In the genomic region with DNA sequence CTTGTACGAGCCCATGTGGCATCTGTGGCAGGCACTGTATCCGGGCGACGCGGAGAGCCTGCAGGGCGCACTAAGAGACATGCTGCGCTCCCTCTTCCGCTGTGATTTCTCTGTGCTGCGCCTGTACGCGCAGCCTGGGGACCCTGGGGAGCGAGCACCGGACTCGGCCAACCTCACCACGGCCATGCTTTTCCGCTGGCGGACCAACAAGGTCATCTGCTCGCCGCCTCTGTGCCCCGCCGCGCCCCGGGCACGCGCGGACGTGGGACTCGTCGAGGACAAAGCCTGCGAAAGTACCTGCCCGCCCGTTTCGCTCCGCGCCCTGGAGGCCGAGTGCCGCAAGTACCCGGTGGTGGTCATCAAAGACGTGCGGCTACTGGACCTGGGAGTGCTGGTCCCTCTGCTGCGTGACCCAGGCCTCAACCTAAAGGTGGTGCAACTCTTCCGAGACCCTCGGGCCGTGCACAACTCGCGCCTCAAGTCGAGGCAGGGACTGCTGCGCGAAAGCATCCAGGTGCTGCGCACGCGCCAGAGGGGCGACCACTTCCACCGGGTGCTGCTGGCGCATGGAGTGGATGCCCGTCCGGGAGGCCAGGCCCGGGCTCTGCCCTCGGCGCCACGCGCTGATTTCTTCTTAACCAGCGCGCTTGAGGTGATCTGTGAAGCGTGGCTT, we compare ENCODE assay signal across 9 mouse cellular contexts. TPM values are rescaled to one million over a fixed set of nuclear protein-coding genes. Genes with fewer than 3 reads are reported as not detected.
DNase-seq lines count a peak whose midpoint lies in the region; ATAC-seq and TF ChIP-seq lines count a peak whose summit lies in the region.
"Had no signal": no experiment of that assay in that cellular context is flagged by ENCODE, and none has a peak within 500 bp of the region (broad histone marks: within the 10 kb centered on the region; RNA-seq: fewer than 3 reads in every experiment).

No protein-coding gene starts in this region.

- no peaks in the 10 kb centered on the region for H3K79me2 ChIP-seq in heart, adult 2 months (replicated peaks; ENCODE audit: control insufficient read depth, insufficient read depth, low read length)

- no peaks in the 10 kb centered on the region for H3K36me3 ChIP-seq in thymus, adult 2 months (ENCODE audit: control insufficient read depth, insufficient read depth, low read length)
- H3K36me3 ChIP-seq in heart, adult 2 months (ENCODE audit: control insufficient read depth, insufficient read depth, low read length): no peaks in the 10 kb centered on the region; the same call in 1 of the 2 replicates
- no peaks in the 10 kb centered on the region for H3K36me3 ChIP-seq in kidney, embryonic 15.5 days
- no peaks in the 10 kb centered on the region for H3K36me3 ChIP-seq in stomach, embryonic 15.5 days

- peak; percentile 33 for ATAC-seq in kidney, embryonic 15.5 days (replicated peaks; ENCODE audit: low FRiP score)
- ATAC-seq in stomach, embryonic 15.5 days (ENCODE audit: insufficient read depth, low FRiP score, low read depth): no peak

- DNase-seq in thymus, adult 2 months: no peak
- DNase-seq in thymus, postnatal 14 days: no peak
- peak; percentile 41 to 46 for DNase-seq in cerebellum, postnatal 10 days
- peak; percentile 21 to 43 for DNase-seq in heart, adult 2 months
- peak; percentile 15 to 32 for DNase-seq in lung, postnatal 4 days
- no peak for DNase-seq in adipocyte (ENCODE audit: low spot score)

- H3K27me3 ChIP-seq in thymus, adult 2 months (ENCODE audit: control insufficient read depth, insufficient read depth, low read length): no peaks in the 10 kb centered on the region; the same call in 1 of the 2 replicates
- H3K27me3 ChIP-seq in heart, adult 2 months (ENCODE audit: control insufficient read depth, insufficient read depth, low read length): no peaks in the 10 kb centered on the region
- H3K27me3 ChIP-seq in kidney, embryonic 15.5 days: peaks cover 9% of the 10 kb centered on the region; the same call in 1 of the 2 replicates
- peaks cover 5% of the 10 kb centered on the region; the same call in 1 of the 2 replicates for H3K27me3 ChIP-seq in stomach, embryonic 15.5 days (replicated peaks)

- peak overlapping the region; percentile 81 for H3K4me2 ChIP-seq in kidney, embryonic 15.5 days
- H3K4me2 ChIP-seq in stomach, embryonic 15.5 days: peak overlapping the region; percentile 81

- H3K9me3 ChIP-seq in kidney, embryonic 15.5 days (replicated peaks): no peaks in the 10 kb centered on the region
- no peaks in the 10 kb centered on the region for H3K9me3 ChIP-seq in stomach, embryonic 15.5 days

- TF ChIP-seq EP300 in heart, adult 2 months (IDR thresholded peaks at IDR 0.05; ENCODE audit: insufficient read depth, low read depth, low read length): no peak

- H3K27ac ChIP-seq in thymus, adult 2 months (ENCODE audit: control insufficient read depth, insufficient read depth, low read length): no peak overlapping the region
- H3K27ac ChIP-seq in heart, adult 2 months: peak overlapping the region; percentile 18; the same call in 1 of the 2 replicates
- H3K27ac ChIP-seq in kidney, embryonic 15.5 days: no peak overlapping the region
- no peak overlapping the region for H3K27ac ChIP-seq in stomach, embryonic 15.5 days

- peak overlapping the region; percentile 72 for H3K9ac ChIP-seq in heart, adult 2 months (ENCODE audit: low read depth, low read length)
- H3K9ac ChIP-seq in kidney, embryonic 15.5 days: 0 out of 2 replicates have a peak overlapping the region, but pooled peaks have one; percentile 23
- no peak overlapping the region for H3K9ac ChIP-seq in stomach, embryonic 15.5 days

- no peak for TF ChIP-seq CTCF in thymus, adult 2 months (IDR thresholded peaks at IDR 0.05; ENCODE audit: borderline replicate concordance, control insufficient read depth, extremely low read depth, insufficient read depth, low read length, poor library complexity)
- TF ChIP-seq CTCF in heart, adult 2 months (IDR thresholded peaks at IDR 0.05): 0 out of 2 replicates have a peak, but pooled peaks have one; percentile 5

- peak overlapping the region; percentile 29 for H3K4me3 ChIP-seq in thymus, adult 2 months (ENCODE audit: control insufficient read depth, insufficient read depth, low read length)
- H3K4me3 ChIP-seq in heart, adult 2 months: peak overlapping the region; percentile 60
- peak overlapping the region; percentile 50 for H3K4me3 ChIP-seq in kidney, embryonic 15.5 days (replicated peaks)
- H3K4me3 ChIP-seq in stomach, embryonic 15.5 days (replicated peaks): peak overlapping the region; percentile 42

- no peaks in the 10 kb centered on the region; the same call in 1 of the 2 replicates for H3K4me1 ChIP-seq in thymus, adult 2 months (replicated peaks; ENCODE audit: control insufficient read depth, insufficient read depth, low read length)
- no peaks in the 10 kb centered on the region; the same call in 1 of the 2 replicates for H3K4me1 ChIP-seq in heart, adult 2 months (ENCODE audit: control insufficient read depth, insufficient read depth, low read length)
- peaks cover 7% of the 10 kb centered on the region; the same call in 1 of the 2 replicates for H3K4me1 ChIP-seq in kidney, embryonic 15.5 days
- peaks cover 4% of the 10 kb centered on the region; the same call in 1 of the 2 replicates for H3K4me1 ChIP-seq in stomach, embryonic 15.5 days

- 4% methylated on average over 60 of the region's 65 CpGs for WGBS in thymus, adult 2 months
- 28% methylated on average over 65 of the region's 65 CpGs for WGBS in heart, adult 2 months
- WGBS in kidney, embryonic 15.5 days: 25% methylated on average over 65 of the region's 65 CpGs
- 19% methylated on average over 62 of the region's 65 CpGs for WGBS in stomach, embryonic 15.5 days

- intact Hi-C loops in heart, adult 2 months (cut with DNase I): loop anchor here (10.0 kb wide), 1 partner anchor 365 kb away; the partner anchor contains the start of gene Jade3

- no peak for TF ChIP-seq POLR2A in thymus, adult 2 months (IDR thresholded peaks at IDR 0.05; ENCODE audit: control insufficient read depth, extremely low read depth, insufficient read depth, low read length, poor library complexity)
- TF ChIP-seq POLR2A in heart, adult 2 months (IDR thresholded peaks at IDR 0.05; ENCODE audit: insufficient read depth, low read depth, low read length): no peak

RNA-seq across cellular contexts. Expression of gene Chst7, which starts 0.9 kb away (rescaled TPM):
- 2.9 and 3.8 TPM in 2 replicates for polyA plus RNA-seq in thymus, adult 2 months (2012; rRNA removed)
- 1 to 10 TPM; 3.0 to 3.1 TPM for total RNA-seq in heart, adult 2 months (2021)
- polyA plus RNA-seq in heart, adult 2 months (2012; rRNA removed): 3.3 and 3.7 TPM in 2 replicates
- 3.4 TPM in 2 replicates for polyA plus RNA-seq in kidney, embryonic 15.5 days (2015; fragmentation: Nextera tagmentation; extraction: Ambion mirVana)
- 4.4 and 4.5 TPM in 2 replicates for polyA plus RNA-seq in stomach, embryonic 15.5 days (2015; fragmentation: Nextera tagmentation; extraction: Ambion mirVana)
- total RNA-seq: common myeloid progenitor, adult 5-6 weeks had no signal

Comparison
In these comparisons a context has a peak if more than half of its experiments do, and no peak if none do; other contexts are left out.
1. DNase-seq: peak in cerebellum, postnatal 10 days (2 of 2), heart, adult 2 months (2 of 2) and lung, postnatal 4 days (2 of 2); none in thymus, adult 2 months (single experiment), thymus, postnatal 14 days (single experiment) and adipocyte (single experiment).
2. Peak in every context shown above with its lines, with median percentiles within 50 percentile points of each other: H3K4me3 ChIP-seq.